Mouse (Mus musculus) small intestine, adult 2 months (tissue): ENCODE measurements around the gene Hrc.

Experiments
- CTCF ChIP-seq: fragments of 200-500 bp; IDR thresholded peaks from 2 replicates; pipeline ENCODE4 v1.5.1; 2012; ENCODE audit warnings: low read depth, mild to moderate bottlenecking, control low read depth, inconsistent platforms, low read length, moderate library complexity, mixed read lengths; ENCODE audit not compliant: insufficient replicate concordance, insufficient read length; ENCODE audit errors: extremely low read depth
- POLR2A ChIP-seq: fragments of 200-500 bp; IDR thresholded peaks from 2 replicates; pipeline ENCODE4 v1.6.1; 2012; ENCODE audit warnings: low read depth, mild to moderate bottlenecking, control low read depth, inconsistent platforms, low read length, moderate library complexity

DNA sequence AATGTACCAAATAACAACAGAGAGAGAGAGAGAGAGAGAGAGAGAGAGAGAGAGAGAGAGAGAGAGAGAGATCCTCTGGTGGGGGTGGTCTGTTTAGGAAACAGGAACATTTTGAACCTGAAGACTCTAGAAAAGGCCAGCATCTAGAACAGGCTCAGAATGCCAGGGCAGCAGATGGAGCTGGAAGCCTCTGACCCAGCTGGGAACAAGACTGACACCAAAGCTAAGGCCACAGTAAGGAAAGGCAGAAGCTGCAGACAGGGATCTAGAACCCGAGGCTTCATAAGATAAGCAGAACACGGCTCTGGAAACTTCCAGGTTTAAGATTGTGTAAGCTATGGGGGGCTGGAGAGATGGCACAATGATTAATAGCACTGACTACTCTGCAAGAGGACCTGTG lies 28.9 kb downstream of the Hrc start:
- TF ChIP-seq CTCF (no peak), POLR2A (no peak)
